Mouse (Mus musculus) heart, adult 9 months (tissue): ENCODE measurements at regions not wholly inside any gene's neighbourhood (a gene's known extent, or its start where the extent isn't known, plus 50 kb on each side); places are given as distances from the start of the nearest gene placed in this dataset.

Experiments used
- DNase-seq, 2 experiments: peaks; one replicate each; pipeline ENCODE4 v3.0.0; 2022; ENCODE audit warnings: low spot score in 2 of 2

- no peak for DNase-seq
These were observed 732.9 kb upstream of the 2610301B20Rik start for GRCm38 (mm10) chr4:10141238-10141934.

- DNase-seq: peak; percentile 24 to 47
These were observed 724.4 kb upstream of the 2610301B20Rik start for GRCm38 (mm10) chr4:10149911-10150310.

- DNase-seq: peak in 1 of 2 experiments; percentile 4
These were observed 723.8 kb upstream of the 2610301B20Rik start for GRCm38 (mm10) chr4:10150501-10150900.

- DNase-seq: no peak
These were observed 718.5 kb upstream of the 2610301B20Rik start for GRCm38 (mm10) chr4:10155705-10156390.

DNA sequence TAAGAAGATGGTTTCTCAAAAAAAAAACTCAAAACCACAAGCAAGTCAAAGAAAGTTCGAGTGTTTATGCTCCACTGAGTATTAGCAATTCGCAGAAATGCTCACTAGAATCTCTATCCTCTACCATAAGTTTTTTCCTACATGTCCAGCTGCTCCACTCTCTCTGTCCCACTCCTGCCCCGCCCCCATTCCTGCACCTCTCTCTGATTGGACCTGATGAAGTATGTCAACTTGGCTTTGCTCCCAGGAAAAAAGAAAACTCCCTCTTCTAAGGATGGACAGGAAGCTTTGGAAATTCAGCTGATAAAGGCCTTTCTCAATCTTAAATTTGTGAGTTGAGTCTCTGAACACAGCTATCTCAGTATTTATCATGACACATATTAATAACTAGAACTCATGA is 684.4 kb upstream of the 2610301B20Rik start:
- DNase-seq: no peak

- no peak for DNase-seq
These were observed 676.9 kb upstream of the 2610301B20Rik start for GRCm38 (mm10) chr4:10197245-10197943.

DNA sequence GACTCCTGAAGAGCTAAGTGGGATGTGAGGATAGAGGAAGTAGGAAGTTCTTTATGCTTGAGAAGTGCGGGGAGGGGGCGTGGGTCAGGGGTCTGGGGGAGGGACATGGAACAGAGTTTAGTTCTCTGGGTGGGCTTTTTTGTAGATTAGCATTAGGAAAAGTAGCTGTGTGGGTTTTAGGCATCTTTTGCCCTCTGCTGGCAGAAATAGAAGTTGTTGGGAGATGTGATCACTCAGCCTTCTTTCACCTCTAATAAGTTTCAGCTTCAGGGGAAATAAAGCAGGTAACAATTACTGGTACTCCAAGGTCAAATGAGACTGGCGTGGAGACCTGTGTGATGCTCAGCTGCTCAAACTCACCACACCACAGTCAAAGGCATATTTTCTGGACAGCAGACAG is 672.5 kb upstream of the 2610301B20Rik start:
- no peak for DNase-seq

- no peak for DNase-seq
These were observed 670.1 kb upstream of the 2610301B20Rik start for GRCm38 (mm10) chr4:10204224-10204623.

GRCm38 (mm10) chr4:10209324-10209923 is 664.9 kb upstream of the 2610301B20Rik start:
- no peak for DNase-seq

DNA sequence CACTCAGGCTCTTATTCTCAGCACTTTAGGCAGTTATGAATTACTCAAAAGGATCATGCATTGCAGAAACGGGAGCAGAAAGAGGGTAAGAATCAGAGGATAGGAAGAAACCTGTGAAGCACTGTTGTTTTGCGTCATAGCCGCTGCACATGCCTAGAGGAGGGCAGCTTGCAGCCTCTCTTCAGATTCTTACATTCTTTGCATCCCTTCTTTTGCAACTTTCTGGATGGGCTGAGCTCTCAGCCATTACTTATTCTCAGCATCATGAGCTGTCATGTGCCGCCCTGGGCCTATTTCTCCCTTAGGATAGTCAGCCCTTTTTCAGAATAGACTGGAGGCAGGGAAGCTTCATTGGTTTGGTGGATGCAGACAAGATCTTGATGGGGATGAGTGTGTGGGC is 663.0 kb upstream of the 2610301B20Rik start:
- DNase-seq: no peak

DNA sequence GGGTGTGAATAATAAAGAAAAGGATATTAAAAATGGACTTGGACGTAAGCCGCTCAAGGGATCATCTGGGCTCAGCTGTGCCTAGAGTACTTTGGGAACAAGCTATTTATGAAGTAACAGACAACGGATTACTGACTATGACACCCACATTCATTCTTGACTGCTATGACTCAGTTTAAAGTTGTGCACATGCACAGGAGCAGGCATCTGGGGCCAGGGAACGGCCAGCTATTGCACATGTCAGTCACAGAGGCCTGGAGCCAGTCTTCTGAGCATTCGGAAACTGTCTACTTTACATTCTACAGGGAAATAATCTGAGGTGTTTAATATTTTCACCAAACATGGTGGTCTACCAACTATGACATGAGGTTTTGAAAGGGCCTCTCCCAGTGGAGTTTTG is 639.0 kb upstream of the 2610301B20Rik start:
- DNase-seq: peak; percentile 3 to 31

DNA sequence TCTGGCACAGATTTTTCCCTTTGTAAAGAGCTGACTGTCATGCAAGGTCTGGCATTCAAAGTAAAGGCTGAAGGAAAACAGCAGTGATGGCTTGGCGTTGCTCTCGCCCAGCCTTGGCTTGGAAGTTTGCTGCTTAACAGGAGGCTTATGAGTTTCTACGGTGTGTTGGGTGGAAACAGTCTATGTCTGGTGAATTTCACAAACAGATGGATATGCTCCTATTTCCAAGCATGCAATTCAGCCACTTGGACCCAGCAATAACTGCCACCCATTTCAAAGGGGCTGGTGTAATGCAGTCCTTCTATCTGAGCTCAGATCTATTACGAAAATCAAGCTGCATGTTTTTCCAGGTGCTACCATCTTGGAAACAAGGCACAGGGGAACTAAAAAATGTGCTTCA is 632.2 kb upstream of the 2610301B20Rik start:
- DNase-seq: peak in 1 of 2 experiments; percentile 18

- DNase-seq: no peak
These were observed 631.4 kb upstream of the 2610301B20Rik start for GRCm38 (mm10) chr4:10242909-10243308.

GRCm38 (mm10) chr4:10254029-10254690 is 620.1 kb upstream of the 2610301B20Rik start:
- DNase-seq: no peak

- DNase-seq: no peak
These were observed 616.8 kb upstream of the 2610301B20Rik start for GRCm38 (mm10) chr4:10257537-10257936.

GRCm38 (mm10) chr4:10260351-10260750 is 613.9 kb upstream of the 2610301B20Rik start:
- no peak for DNase-seq

- no peak for DNase-seq
These were observed 608.4 kb upstream of the 2610301B20Rik start for GRCm38 (mm10) chr4:10265942-10266341.

- no peak for DNase-seq
These were observed 588.7 kb upstream of the 2610301B20Rik start for GRCm38 (mm10) chr4:10285562-10285961.

DNA sequence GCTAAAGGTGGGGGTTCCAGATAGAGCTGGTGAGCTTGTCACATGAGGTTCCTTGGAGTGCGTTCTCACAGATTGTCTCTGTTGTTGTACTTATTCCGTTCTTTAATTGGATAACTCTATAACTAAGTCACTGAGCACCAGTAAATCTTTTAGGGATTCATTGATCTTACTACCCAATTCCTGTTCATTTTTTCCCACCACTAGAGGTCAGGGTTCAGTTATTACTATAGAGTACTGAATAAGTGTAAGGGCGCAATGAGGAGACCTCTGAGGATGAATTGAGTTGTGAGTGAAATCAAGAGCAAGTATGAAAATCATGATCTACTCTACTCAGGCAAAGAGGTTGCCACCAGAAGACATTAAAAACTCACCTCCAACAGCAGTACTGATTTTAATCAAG is 584.0 kb upstream of the 2610301B20Rik start:
- no peak for DNase-seq

DNA sequence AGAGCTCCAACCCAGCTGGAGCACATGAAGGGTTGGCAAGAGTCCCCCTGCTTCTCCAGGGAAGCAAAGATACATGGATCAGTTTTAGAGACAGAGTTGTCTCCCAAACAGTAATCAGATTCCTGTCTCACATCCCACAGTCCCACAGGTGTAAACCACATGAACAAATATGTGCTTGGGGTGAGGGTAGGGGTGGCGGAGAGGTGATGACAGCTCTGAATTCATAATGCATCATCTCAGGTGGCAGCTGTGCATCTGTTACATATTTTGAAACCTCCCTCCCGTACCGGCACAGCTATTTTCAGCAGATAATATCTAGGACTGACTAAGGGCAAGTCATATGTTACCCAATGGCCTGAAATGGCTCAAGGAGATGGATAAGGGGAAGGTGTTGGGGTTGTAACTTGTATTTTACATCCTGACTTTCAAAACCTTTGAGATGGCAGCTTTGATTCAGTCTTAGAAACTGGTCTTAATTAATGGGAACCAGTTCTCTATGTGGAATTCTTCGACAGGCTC is 579.2 kb upstream of the 2610301B20Rik start:
- no peak for DNase-seq

- no peak for DNase-seq
These were observed 578.1 kb upstream of the 2610301B20Rik start for GRCm38 (mm10) chr4:10296220-10296619.
